Mouse (Mus musculus) small intestine, adult 2 months (tissue): Measurements from ENCODE around the gene Gapdhs.

Experiments
- CTCF ChIP-seq: fragments of 200-500 bp; IDR thresholded peaks from 2 replicates; pipeline ENCODE4 v1.5.1; 2012; ENCODE audit warnings: low read depth, mild to moderate bottlenecking, control low read depth, inconsistent platforms, low read length, moderate library complexity, mixed read lengths; ENCODE audit not compliant: insufficient replicate concordance, insufficient read length; ENCODE audit errors: extremely low read depth
- POLR2A ChIP-seq: fragments of 200-500 bp; IDR thresholded peaks from 2 replicates; pipeline ENCODE4 v1.6.1; 2012; ENCODE audit warnings: low read depth, mild to moderate bottlenecking, control low read depth, inconsistent platforms, low read length, moderate library complexity

DNA sequence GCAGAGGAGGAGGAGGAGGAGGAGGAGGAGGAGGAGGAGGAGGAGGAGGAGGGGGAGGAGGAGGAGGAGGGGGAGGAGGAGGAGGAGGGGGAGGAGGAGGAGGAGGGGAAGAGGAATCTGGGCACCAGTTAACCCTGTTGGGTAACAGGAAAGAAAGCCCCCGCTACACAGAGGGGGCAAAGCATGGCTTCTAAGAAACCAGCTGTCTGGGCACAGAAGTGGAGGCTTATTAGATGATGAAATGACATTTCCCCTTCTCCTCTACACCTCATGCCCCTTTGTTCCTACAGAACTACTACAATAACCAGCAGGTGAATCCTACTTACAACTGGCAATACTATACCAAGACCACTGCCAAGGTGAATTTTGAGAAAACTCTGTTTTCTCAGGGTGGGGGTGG is 34.4 kb upstream of the Gapdhs start:
- TF ChIP-seq CTCF (no peak), POLR2A (no peak)
